Mouse (Mus musculus) heart, embryonic 16.5 days (tissue): ENCODE data around the gene Nxn. TPM values are rescaled to one million over a fixed set of nuclear protein-coding genes. Genes with fewer than 3 reads are reported as not detected.

Source experiments
- ATAC-seq: fragments of 200-750 bp; cut with Nextera tagmentation; replicated peaks from 2 replicates; pipeline ENCODE4 v1.8.0; 2017; ENCODE audit warnings: moderate number of reproducible peaks; ENCODE audit not compliant: insufficient read depth, low FRiP score; ENCODE audit errors: extremely low read depth
- H3K27ac ChIP-seq: fragments of 300-500 bp; sonication (generic); 2 replicates; pipeline ENCODE4 v1.5.1; 2014; ENCODE audit warnings: mild to moderate bottlenecking, low read length, control low read depth, moderate library complexity
- H3K27me3 ChIP-seq: fragments of 300-500 bp; sonication (generic); 2 replicates; pipeline ENCODE4 v1.6.1; 2014; ENCODE audit warnings: low read length, mixed read lengths; ENCODE audit not compliant: control insufficient read depth, insufficient read depth
- H3K36me3 ChIP-seq: fragments of 300-500 bp; sonication (generic); 2 replicates; pipeline ENCODE4 v1.6.1; 2014; ENCODE audit not compliant: control insufficient read depth, insufficient read depth
- H3K4me1 ChIP-seq: fragments of 300-500 bp; sonication (generic); 2 replicates; pipeline ENCODE4 v1.6.1; 2014; ENCODE audit warnings: low read length, mixed read lengths; ENCODE audit not compliant: control insufficient read depth, insufficient read depth
- H3K4me2 ChIP-seq: fragments of 300-500 bp; sonication (generic); 2 replicates; pipeline ENCODE4 v1.6.1; 2014; ENCODE audit warnings: low read depth, mild to moderate bottlenecking, control low read depth, low read length
- H3K4me3 ChIP-seq: fragments of 300-500 bp; sonication (generic); 2 replicates; pipeline ENCODE4 v1.5.1; 2014; ENCODE audit warnings: mild to moderate bottlenecking, control low read depth, low read length
- H3K9ac ChIP-seq: fragments of 300-500 bp; sonication (generic); 2 replicates; pipeline ENCODE4 v1.6.1; 2014; ENCODE audit warnings: low read length, control low read depth
- H3K9me3 ChIP-seq: fragments of 300-500 bp; sonication (generic); replicated peaks from 2 replicates; pipeline ENCODE4 v1.6.1; 2016; ENCODE audit warnings: low read length; ENCODE audit not compliant: control insufficient read depth
- WGBS: fragments of 180-500 bp; shearing (Covaris S2); extraction: QIAGEN DNeasy Blood & Tissue Kit; methylation state at CpG from one replicate; pipeline ENCODE4 v1.1.7; 2014; 5-methylcytosine and 5-hydroxymethylcytosine counted together
- polyA plus RNA-seq: library from polyadenylated mRNA; unstranded; fragments of >200 nt; fragmentation: Nextera tagmentation; extraction: Ambion mirVana; gene quantifications from 2 replicates; pipeline ENCODE4 v1.2.1, GENCODE M21; 2015

The Nxn gene
- polyA plus RNA-seq, 1 experiment from 2014 or later, result 21.2 TPM

DNA sequence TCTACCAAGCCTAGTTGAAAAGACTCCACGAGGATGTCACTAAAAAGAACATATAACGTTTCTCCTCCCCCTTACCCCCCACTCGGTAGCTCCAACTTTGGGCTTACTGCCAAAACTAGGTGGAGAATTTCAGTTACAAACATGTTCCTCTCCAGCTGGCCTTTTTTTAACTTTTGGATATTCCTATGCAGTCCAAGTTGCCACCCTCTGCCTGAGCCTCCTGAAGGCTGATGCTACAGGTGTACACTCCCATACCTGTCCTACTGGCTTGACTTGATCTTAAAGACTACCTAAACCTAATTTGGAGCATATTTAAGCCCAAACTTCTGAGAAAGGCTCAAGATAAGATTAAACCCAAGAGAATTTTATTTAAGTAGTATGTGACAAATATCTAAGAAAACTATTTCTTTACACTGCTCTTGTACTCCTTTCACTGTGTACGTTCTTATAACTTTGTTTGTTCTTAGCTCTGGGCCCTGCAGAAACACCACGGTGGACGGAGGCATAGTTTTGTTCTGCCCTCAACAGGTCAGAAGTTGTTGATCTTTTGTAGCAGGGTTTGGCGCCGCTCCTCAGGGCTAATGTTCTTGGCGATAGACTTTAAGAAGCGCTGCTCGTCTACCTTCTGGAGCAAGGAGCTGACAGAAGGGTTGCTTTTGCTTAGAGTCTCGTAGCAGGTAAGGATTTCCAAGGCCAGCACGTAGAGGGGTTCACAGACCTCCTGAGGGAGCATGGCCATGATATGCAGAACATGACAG lies 188.5 kb downstream of the Nxn start:
- Histone ChIP-seq H3K4me2 (no peak overlapping the region), H3K4me1 (no peaks in the 10 kb centered on the region), H3K9ac (no peak overlapping the region), H3K9me3 (no peaks in the 10 kb centered on the region), H3K27ac (no peak overlapping the region), H3K4me3 (no peak overlapping the region), H3K27me3 (no peaks in the 10 kb centered on the region), H3K36me3 (peaks cover 28% of the 10 kb centered on the region)
- 71% methylated on average over 13 of the region's 13 CpGs for WGBS
- ATAC-seq, result no peak

Other genes with a start within 250 kb of the Nxn start
- 30.5 and 35.1 TPM in 2 replicates for gene Vps53, start 219.5 kb downstream of the Nxn start, polyA plus RNA-seq
- gene Fam57a, start 219.5 kb downstream of the Nxn start, polyA plus RNA-seq, result 22.3 and 24.0 TPM in 2 replicates
- gene Dbil5, start 181.5 kb downstream of the Nxn start, polyA plus RNA-seq, result 0.53 and 1.8 TPM in 2 replicates
- 20.1 and 21.7 TPM in 2 replicates for gene Gemin4, start 181.5 kb downstream of the Nxn start, polyA plus RNA-seq
- gene Mrm3, start 155.4 kb downstream of the Nxn start, polyA plus RNA-seq, result 29.1 and 31.7 TPM in 2 replicates
- 115 and 122 TPM in 2 replicates for gene Glod4, start 155.4 kb downstream of the Nxn start, polyA plus RNA-seq
- 81.6 and 84.4 TPM in 2 replicates for gene Timm22, start 7.8 kb upstream of the Nxn start, polyA plus RNA-seq
- gene Abr, start 223.2 kb upstream of the Nxn start, polyA plus RNA-seq, result 21.0 and 22.9 TPM in 2 replicates